Mouse (Mus musculus): ENCODE measurements around the gene Hes3.
A peak's percentile ranks its signal among the peaks of the same experiment; 100 is the strongest.

Gene Hes3

DNA sequence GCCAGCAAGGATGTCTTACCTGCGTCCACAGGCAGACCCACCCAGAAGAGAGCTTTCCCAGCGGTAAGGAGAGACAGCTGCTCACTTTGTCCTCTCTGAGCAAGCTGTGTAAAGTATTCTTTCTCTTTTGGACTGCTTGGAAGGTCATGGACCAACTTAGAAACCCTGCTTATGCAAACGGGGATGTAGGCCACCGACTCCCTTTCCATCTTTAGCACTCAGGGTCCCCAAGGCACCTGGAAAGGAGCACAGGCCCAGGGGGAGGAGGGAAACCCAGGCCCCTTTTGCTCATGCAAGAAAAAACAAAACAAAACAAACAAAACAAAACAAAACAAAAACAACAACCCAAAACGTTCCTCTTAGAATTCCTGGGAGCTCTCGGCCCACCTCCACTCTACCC lies at the start of gene Hes3:
Gene Hes3 (minus strand): TSS at position 101 of the 400 bp plus-strand sequence.
- DNase-seq (ENCODE audit: low spot score), result no peak

DNA sequence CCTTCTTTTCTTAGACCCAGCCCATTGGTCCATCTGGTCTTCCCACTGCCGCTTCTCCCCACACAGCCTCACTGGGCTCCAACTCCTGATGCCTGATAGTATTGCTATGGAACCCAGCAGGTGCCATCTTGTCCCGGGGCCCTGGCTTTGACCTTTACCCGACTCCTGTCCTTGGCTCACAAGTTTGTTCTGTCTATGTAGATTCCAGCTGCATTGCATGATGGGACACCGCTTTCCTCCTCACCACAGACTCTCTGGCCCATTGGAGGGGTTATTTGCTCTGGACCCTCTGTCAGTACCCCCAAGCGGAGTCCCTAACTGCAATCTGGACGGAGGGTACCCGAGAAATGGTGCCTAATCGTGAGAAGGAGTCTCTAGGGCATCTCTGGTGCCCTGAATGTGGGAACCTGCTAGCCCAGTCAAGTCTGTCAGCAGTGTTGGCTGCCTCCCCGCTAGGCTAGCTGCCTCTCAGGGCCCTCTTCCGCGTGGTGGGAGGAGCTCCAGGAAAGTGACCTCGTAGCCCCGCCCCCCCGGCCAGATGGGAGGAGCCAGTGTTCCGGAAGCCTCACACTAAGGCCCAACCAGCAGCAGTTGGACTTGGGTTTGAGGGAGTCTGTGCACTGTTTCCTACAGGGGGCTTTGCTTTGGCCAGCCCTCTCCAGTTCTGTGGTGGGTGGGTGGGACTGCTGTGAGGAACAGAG lies 49.3 kb upstream of the Hes3 start:
- no peak for DNase-seq (ENCODE audit: low spot score)

DNA sequence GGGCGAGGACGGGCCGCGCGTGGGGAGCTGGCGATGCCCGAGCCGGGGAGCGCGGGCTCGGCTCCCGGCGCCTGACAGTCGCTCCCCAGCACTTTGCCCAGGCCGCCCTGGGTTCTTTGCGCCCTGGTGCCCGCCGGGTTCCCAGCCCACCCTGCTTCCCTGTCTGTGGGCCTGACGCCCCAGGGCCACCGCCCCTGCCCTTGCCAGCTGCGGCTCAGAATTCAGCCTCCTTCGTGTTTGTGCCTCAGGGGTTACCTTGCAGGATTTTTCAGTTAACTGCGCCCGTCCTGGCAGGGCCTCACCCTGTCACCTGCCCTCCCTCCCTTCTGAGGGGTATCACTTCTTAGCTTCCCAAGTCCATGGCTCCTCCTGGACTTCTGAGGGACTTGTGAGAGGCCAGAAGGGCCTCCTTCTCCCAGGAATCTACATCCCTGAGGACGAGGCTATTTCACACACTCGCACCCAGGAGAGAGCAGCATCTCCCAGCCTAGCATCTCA lies 47.9 kb upstream of the Hes3 start:
- DNase-seq (ENCODE audit: low spot score), result no peak

DNA sequence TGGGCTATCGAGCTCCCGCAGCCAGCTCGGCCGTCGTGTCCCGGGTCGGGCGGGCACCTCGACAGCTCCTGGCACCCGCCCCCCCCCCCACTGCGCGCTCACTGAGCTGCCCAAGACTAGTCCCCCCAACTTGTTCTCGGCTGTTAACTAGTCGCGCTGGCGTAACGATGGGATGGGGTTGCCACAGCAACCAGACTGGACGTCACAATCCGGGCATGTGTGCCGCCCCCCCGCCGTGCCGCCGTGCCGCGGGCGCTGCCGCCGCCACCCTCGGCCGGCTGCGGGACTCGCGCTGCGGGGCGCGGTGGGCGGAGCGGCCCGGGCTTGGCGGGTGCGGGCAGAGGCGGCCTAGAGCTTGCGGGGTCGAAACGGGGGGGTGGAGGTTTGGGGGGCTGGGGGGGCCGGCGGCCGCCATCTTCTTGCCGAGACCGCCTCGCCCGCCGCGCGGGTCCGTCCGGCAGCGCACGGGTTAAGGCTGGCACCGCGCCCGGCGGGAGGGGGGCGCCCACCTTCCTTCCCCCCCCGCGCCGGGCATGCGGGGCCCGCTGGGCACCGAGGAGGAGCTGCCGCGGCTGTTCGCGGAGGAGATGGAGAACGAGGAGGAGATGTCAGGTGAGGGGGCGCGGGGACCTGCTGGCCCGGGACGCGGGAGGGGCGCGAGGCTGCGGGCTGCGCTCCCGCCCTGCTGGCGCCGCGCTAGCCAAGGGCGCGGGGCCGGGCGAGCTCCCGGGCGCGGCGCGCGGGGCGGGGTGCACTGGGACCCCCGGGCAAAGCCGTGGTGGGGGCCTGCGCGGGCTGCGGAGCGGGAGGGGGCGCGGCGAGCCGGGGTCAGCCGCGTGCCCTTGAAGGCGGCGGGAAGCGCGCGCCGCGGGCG lies 47.2 kb upstream of the Hes3 start, which contains the start of gene Chd5:
Gene Chd5 (plus strand): TSS at position 233 of the 874 bp plus-strand sequence.
- no peak for DNase-seq (ENCODE audit: low spot score)

DNA sequence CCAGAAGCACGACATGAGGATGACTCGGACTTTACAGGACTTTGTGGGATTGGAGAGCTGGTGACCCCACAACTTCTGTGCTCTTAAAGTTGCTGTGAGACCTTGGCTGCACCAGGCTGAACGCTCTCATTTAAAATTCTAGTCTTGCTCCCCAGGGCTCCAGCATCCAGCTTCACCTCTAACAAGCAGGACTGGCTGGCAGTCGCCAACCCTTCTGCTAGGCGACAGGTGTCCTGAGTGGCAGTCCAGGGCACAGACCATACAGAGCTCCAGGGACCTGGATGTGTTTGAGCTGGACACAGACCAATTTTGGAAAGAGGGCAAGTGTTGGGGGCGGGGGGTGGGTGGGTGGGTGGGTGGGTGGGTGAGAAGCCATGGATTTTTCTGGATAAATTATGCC lies 46.3 kb upstream of the Hes3 start:
- DNase-seq (ENCODE audit: low spot score), result no peak

DNA sequence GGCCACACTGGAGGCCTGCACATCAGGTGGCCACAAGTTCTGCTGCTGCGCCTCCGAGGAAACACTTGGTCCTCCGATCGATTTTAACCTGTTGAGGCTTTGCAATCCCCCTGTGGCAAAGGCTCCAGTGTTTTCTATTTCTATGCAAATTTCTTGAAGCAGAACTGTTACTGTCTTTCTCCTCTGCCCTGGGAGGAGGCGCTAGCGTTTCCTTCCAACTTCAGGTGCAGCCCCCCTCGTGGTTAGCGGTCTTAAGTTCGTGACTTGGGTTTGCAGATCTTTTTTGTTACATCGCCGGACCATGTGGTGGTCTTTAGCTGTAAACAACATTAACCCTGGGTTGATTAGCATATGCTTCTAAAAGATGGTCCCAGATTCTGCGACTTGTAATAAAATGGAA lies 42.1 kb upstream of the Hes3 start:
- DNase-seq (ENCODE audit: low spot score), result no peak

DNA sequence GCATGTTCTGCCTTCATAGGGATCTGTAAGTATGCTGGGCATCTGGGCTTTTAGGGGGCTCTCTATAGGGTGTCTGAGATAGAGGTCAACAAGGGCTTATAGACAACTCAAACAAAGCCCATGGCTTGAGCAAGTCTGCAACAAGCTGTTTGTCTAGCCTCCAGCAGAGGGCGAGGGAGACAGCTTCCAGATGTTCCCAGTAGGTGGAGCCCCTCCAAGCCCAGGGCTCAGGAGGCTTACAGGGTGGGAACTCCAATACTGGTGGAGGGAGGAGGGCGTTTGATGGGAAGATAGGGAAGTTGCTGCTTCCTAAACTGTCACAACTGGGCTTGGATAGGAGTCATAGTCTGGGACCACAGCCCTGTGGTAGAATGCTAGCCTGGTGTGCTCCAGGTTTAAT lies 41.5 kb upstream of the Hes3 start:
- DNase-seq (ENCODE audit: low spot score), result no peak

DNA sequence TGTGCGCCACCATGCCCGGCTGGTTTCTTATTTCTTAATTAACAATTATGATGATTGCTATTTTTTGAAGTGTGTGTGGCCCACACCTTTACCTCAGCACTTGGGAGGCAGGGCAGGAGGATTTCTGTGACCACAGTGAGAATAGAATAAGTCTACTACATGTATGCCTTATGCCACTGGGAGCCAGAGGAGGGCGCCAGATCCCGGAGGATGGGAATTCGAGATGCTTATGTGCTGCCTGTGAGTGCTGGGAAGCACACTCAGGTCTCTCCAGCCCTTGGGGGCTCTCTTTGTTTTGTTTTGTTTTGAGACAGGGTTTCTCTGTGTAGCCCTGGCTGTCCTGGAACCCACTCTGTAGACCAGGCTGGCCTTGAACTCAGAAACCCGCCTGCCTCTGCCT lies 37.2 kb upstream of the Hes3 start:
- DNase-seq (ENCODE audit: low spot score), result no peak

DNA sequence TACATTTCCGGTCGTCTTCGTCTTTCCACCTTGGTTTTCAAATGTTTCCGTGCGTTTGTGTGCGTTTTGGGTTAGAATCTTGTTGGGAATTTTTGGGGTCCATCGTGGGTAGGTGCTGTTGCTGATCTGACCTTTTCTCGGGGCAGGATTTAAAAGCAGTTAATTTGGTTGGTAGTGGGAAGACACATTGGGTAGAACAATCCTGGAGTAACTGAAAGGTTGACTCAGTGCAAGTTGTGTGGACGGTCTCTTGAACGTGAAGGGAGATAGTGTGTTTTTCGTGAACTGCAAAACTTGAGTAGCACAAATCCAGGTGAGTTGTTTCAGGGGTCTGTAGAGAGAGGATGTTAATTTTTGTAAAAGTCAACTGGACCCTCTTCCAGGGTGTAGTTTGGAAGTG lies 35.1 kb upstream of the Hes3 start:
- DNase-seq (ENCODE audit: low spot score), result no peak

DNA sequence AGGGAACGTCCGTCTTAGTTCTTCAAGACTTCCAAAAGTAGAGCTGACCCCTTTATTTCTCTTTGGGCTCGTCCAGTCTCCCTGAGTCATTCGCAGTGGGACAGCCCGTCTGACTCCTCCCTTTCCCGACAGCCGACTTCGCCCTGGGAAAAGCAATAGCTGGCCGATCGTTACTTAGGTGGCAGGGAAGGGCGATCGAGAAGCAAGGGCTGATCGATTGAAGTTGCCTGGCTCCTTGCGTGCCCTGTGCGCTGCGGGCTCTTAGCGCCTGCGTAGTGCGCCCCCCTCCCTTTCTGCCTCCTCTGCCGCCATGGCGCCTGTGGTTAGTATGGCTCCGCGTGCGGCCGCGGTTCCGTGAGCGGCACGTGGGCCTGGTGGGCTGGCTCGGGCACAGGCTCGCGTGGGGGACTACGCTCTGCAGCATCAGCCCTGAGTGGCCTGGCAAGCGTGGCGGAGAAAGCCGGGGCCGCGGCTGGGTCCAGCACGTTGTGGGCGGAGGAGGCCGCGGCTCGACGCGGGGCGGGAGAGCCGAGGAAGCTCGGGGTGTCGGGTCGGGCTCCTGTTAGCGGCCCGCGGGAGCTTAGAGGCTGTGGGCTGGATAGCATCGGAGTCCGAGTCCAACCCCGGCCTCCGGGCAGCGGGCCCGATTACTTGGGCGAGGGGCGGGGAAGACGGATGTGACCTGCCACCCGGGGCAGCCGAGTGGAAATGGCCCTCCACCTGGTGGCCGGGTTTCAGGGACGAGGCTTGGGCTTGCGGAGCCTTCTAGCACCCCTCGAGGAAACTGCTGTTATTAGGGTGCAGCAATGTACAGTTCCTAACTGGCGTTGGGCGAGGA lies 34.3 kb upstream of the Hes3 start, which contains the start of gene Rpl22:
Gene Rpl22 (plus strand): TSS at position 169 of the 838 bp plus-strand sequence.
- DNase-seq (ENCODE audit: low spot score), result peak; percentile 89

DNA sequence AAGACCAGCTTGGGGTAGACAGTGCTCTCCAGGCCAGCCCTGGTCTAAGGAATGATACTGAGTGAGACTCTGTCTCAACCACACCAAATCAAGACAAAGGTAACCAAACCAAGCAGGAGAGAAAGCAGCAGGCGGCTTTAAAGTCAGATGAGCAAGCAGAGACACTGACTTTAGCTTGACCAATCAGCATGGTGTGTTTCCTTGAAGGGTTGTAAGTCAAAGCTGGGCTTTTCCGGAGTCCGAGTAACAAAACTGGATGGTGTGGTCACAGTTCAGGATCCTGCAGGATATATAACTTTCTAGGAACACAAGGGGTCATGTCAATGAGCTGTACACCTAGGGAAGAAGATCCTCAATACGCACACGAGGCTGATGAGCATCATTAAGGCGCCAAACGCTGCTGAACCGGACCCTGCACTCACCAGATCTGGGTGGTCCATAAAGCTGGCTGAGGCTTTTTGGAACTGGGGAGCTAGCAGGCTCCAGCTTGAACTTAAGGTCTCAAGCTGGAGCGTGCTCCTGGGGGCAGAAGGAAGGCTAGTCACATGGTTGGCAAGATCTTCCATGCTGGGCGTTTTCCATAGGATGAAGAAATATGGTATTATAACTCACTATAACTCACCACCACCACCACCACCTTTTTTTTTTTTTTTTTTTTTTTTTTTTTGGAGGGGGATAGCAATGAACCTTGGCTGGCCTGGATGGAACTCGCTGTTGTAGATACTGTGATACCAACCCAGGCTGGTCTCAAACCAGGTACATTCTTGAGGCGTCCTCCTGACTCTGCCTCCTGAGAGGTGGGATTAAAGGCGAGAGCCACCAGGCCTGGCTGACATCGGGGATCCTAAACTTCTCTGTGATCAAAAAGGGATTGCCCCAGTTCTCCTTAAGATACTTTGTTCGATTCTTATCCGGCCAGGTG lies 33.4 kb upstream of the Hes3 start:
- no peak for DNase-seq (ENCODE audit: low spot score)

DNA sequence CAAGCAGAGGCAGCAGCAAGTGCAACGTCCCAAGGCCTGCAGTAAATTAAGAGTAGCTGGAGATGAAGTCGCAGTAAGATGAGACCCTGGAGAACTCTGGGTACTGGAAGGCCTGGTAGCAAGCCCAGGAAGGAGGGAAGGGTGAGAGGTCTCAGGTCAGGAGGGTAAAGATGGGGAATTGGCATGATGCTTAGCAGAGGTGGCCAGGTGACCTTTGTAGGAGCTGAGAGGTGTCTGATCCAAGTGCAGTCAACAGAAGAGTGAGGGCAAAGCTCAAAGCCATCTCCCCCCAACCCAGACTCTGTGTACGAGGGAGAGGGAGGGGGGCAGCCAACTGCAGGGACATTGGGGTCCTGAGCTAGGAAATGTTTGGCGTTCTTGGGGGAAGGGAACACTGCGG lies 30.0 kb upstream of the Hes3 start:
- DNase-seq (ENCODE audit: low spot score), result no peak

DNA sequence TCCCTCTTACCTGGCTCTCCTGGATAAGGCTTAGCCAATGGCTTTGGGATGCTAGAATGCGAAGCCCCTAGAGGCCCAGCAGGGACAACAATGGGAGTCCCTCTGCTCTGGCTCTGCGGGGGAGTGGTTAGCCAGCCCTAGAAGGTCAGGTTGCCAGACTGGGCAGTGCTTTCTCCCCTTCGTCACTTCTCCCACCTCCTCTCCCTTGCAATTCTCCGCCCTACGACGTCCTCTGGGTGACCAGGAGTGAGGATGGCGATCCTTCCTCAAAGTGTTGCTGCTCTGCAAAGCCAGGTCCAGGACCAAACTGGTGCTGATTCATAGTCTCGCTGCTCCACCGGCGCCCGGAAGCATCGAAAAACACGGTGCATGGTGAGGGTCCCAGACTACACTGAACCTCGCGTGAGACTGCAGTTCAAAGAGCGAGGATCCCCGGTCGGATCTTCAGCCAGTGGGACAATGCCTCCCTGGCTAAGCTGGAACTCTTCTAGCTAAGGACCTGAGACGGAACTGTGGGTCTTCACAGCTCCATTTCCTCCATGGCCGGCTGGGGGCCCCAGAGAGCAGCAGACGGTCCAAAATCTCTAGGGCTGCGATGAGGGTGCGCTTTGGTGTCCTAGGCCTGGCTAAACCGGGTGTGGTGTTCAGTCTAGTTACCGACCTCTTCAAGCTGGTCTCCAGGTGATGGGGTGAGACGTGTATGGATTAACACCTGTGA lies 27.2 kb upstream of the Hes3 start, which contains the start of gene Rnf207:
Gene Rnf207 (minus strand): TSS at position 477 of the 718 bp plus-strand sequence.
- DNase-seq (ENCODE audit: low spot score), result no peak

DNA sequence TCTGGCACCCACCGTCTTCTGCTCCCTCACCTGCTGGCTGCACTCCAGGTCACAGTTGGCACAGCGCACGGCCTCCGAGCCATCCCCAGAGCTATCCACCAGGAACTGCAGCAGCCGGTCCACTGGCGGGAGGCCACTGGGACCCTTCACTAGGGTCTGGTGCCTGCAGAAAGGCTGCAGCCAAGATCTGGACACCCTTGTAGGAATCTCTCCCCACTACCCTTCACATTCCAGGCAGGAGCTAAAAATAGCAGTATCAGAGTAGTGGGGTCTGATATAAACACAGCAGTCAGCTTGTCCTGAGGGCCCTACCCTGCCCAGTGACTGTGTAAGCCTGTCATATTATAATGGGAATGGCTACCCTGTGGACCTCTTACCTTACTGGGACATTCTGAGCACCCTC lies 26.2 kb upstream of the Hes3 start:
- no peak for DNase-seq (ENCODE audit: low spot score)

DNA sequence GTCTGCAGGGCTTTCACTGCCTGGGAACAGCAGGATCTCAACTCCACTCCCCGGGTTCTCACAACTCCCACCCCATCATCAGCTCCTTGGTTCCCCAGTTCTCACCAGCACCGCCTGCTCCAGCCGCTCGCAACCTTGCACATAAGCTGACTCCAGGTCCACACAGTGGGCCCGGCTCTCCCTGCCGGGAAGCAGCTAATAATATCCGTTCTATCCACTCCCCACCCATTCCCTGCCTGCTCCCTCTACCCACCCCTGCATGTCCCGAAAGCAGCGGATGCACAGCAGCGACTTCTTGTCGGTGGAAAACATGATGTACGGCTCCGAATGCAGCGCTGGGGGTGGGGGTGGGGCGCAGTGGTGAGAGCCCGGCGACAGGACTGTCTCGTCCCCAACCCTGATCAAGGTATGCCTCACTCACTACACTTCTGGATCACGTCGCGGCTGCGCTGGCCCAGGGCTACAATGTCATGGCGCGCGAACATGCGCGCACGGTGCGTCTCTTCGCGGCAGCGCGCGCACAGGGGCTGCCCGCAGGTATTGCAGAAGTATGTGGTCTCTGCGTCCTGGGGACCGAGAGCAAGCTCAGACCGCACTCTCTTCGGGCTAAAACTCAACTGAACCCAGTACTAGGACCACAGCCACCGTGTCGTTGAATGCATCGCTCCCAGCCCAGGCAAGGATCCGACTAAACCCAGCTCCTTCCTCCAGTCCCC lies 24.2 kb upstream of the Hes3 start:
- no peak for DNase-seq (ENCODE audit: low spot score)

DNA sequence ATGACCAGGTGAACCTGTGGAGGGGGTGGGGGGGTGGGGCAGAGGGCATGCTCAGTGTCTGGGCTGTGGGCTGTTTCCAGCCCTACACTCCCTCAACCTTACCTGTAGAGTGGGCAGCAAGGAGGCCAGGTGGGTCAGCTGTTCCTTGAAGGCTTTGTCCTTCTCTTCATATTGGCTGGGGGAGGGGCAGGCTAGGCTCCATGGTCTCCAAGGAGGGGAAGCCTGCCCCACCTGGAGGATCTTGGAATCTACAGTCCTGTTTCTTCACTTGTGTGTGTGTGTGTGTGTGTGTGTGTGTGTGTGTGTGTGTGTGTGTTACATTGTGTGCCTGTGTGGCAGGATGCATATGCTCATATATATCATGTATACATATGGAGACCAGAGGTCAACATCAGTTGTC lies 22.5 kb upstream of the Hes3 start:
- no peak for DNase-seq (ENCODE audit: low spot score)

DNA sequence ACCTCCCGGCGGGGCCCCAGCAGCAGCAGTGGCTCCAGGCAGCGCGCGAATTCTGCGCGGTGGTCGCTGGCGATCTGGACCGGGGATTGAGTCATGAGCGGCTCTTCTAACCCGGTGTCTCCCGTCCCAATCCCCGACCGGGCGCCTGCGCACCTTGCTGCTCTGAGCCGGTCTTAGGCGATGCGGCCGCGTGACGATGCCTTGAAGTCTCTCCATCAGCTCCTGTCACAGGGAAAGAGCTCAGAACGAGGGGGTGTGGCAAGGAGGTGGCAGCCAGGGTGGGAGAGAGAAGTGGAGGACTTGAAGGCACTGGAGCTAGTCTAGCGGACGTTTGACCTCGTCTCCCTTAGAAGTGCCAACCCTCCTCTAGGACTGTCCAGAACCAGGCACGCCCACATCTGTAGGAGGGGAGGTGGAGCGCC lies 21.8 kb upstream of the Hes3 start:
- no peak for DNase-seq (ENCODE audit: low spot score)

DNA sequence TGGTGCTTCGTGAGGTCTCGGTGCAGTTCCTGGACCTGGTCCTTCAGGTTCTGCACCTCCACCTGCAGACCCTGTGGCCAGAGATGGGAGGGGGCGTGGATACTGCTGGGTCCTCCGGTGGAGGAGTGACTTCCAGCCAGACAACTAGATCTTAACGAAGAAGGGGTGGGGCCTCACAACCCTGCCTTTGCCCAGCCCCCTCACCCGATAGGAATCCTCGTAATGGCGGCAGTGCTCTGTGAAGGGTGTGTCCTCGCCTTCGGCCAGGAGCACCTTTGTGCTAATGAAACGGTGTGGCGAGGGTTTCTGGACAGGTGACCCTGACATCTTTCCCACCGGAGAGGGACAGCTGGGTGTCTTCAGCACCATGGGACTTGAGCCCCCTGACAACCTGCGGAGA lies 20.7 kb upstream of the Hes3 start:
- no peak for DNase-seq (ENCODE audit: low spot score)

DNA sequence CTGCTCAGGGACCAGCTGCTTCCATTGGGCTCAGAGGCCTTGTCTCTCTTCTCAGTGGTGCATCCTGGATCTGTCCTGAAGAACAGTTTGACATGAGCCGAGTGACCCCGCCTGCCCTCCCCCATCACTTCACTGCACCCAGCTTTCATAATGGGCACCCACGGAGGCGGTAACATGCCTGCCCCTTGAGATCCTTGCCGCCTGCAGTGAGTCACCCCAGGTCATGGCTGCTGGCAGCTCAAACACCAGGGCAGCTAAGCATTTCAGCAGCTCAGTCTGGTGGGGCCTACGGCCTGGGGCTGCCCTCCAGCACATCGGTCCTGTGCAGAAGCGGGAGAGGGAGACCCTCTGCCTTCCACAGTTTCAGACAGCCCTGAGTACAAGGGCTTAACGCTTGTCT lies 16.1 kb upstream of the Hes3 start:
- no peak for DNase-seq (ENCODE audit: low spot score)

DNA sequence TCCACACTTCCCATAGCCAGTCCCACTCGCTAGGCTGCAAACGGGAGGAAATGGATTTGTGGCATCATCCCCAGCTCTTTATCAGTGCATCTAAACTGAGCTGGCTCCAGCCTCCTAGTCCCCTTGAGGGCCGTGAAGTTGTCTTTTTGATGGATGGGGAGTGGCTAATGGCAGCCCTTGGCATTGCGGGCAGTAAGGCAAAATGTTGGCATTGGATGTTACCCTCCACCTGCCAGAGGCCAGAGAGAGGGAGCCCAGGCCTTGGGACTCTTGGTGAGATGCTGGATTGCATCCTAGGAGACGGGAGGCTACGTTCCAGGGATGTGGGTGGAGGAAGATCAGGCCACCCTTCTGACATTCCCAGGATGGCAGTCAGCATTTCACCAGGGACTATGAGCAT lies 14.5 kb upstream of the Hes3 start:
- DNase-seq (ENCODE audit: low spot score), result no peak

All from layer of hippocampus, adult 9-10 months (tissue).